Mouse (Mus musculus) stomach, embryonic 14.5 days (tissue): ENCODE data around the gene Tnrc6b. TPM values are rescaled to one million over a fixed set of nuclear protein-coding genes. Genes with fewer than 3 reads are reported as not detected.

Source experiments
- ATAC-seq: fragments of 200-750 bp; cut with Nextera tagmentation; 2 replicates; pipeline ENCODE4 v1.8.0; 2017; ENCODE audit warnings: low read depth, moderate TSS enrichment; ENCODE audit not compliant: insufficient number of reproducible peaks, insufficient read depth, low FRiP score
- H3K27ac ChIP-seq: fragments of 300-500 bp; sonication (generic); 2 replicates; pipeline ENCODE4 v1.5.1; 2014; ENCODE audit warnings: mild to moderate bottlenecking, low read length, moderate library complexity, mixed read lengths
- H3K27me3 ChIP-seq: fragments of 300-500 bp; sonication (generic); 2 replicates; pipeline ENCODE4 v1.6.1; 2014; ENCODE audit warnings: low read length, control low read depth, mixed read lengths; ENCODE audit not compliant: control insufficient read depth, insufficient read depth
- H3K36me3 ChIP-seq: fragments of 300-500 bp; sonication (generic); 2 replicates; pipeline ENCODE4 v1.6.1; 2014; ENCODE audit warnings: mild to moderate bottlenecking, control low read depth, low read length, moderate library complexity, mixed read lengths; ENCODE audit not compliant: control insufficient read depth, insufficient read depth
- H3K4me1 ChIP-seq: fragments of 300-500 bp; sonication (generic); 2 replicates; pipeline ENCODE4 v1.6.1; 2014; ENCODE audit warnings: low read length, control low read depth, mixed read lengths; ENCODE audit not compliant: control insufficient read depth, insufficient read depth
- H3K4me2 ChIP-seq: fragments of 300-500 bp; sonication (generic); replicated peaks from 2 replicates; pipeline ENCODE4 v1.6.1; 2014; ENCODE audit warnings: low read depth, low read length, control low read depth
- H3K4me3 ChIP-seq: fragments of 300-500 bp; sonication (generic); 2 replicates; pipeline ENCODE4 v1.5.1; 2014; ENCODE audit warnings: low read depth, low read length, control low read depth
- H3K9ac ChIP-seq: fragments of 300-500 bp; sonication (generic); replicated peaks from 2 replicates; pipeline ENCODE4 v1.6.1; 2014; ENCODE audit warnings: low read depth, mild to moderate bottlenecking, control low read depth, low read length, moderate library complexity, mixed read lengths
- H3K9me3 ChIP-seq: fragments of 300-500 bp; sonication (generic); 2 replicates; pipeline ENCODE4 v1.6.1; 2016; ENCODE audit warnings: low read depth, low read length, control low read depth; ENCODE audit not compliant: control insufficient read depth
- WGBS: fragments of 180-500 bp; shearing (Covaris S2); extraction: QIAGEN DNeasy Blood & Tissue Kit; methylation state at CpG from one replicate; pipeline ENCODE4 v1.1.7; 2014; 5-methylcytosine and 5-hydroxymethylcytosine counted together
- polyA plus RNA-seq: library from polyadenylated mRNA; unstranded; fragments of >200 nt; fragmentation: Nextera tagmentation; extraction: Ambion mirVana; gene quantifications from 2 replicates; pipeline ENCODE4 v1.2.1, GENCODE M21; 2014

The Tnrc6b gene
- polyA plus RNA-seq, 1 experiment from 2014 or later: 25.5 TPM

GRCm38 (mm10) chr15:80787746-80788145 lies 76.6 kb downstream of the Tnrc6b start:
- 93% methylated on average over 4 of the region's 4 CpGs for WGBS
- no peak overlapping the region for H3K9ac ChIP-seq
- ATAC-seq: no peak

GRCm38 (mm10) chr15:80792556-80792955 lies 81.4 kb downstream of the Tnrc6b start:
- Histone ChIP-seq H3K36me3 (no peaks in the 10 kb centered on the region), H3K4me3 (no peak overlapping the region), H3K4me2 (no peak overlapping the region), H3K27ac (no peak overlapping the region), H3K4me1 (peaks cover 4% of the 10 kb centered on the region), H3K27me3 (no peaks in the 10 kb centered on the region), H3K9me3 (no peaks in the 10 kb centered on the region), H3K9ac (no peak overlapping the region)
- ATAC-seq: no peak
- WGBS: 78% methylated on average over 3 of the region's 3 CpGs

More at GRCm38 (mm10) chr15:80787746-80788145, 76.6 kb downstream of the Tnrc6b start:
- Histone ChIP-seq H3K4me2 (no peak overlapping the region), H3K4me1 (peaks cover 3% of the 10 kb centered on the region; the same call in 1 of the 2 replicates), H3K27me3 (no peaks in the 10 kb centered on the region), H3K4me3 (no peak overlapping the region), H3K36me3 (no peaks in the 10 kb centered on the region), H3K27ac (no peak overlapping the region), H3K9me3 (no peaks in the 10 kb centered on the region)

DNA sequence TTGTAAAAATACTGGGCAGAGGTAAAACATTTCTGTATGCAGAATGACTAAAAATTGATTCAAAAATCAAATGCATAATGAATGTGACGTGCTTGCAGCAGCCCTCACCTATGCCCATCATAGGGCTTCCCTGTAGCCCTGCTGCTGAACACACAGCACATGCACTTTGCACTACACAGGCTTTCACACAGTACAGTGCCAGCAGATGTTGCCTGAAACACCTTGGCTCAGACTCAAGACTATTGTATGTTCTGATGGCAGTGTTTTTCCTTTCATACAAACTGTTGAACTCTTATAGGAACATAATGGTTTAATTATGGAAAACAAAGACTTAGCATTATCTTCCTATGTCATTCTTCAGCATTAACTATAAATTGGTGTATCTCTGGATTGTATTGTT lies 84.0 kb downstream of the Tnrc6b start:
- no peaks in the 10 kb centered on the region for H3K9me3 ChIP-seq
- ATAC-seq: no peak
- no peak overlapping the region for H3K9ac ChIP-seq
- no peak overlapping the region for H3K4me3 ChIP-seq
- H3K36me3 ChIP-seq: no peaks in the 10 kb centered on the region
- 94% methylated on average over 1 of the region's 1 CpGs for WGBS
- no peak overlapping the region for H3K27ac ChIP-seq
- H3K4me2 ChIP-seq: no peak overlapping the region
- H3K27me3 ChIP-seq: no peaks in the 10 kb centered on the region
- H3K4me1 ChIP-seq: peaks cover 6% of the 10 kb centered on the region

DNA sequence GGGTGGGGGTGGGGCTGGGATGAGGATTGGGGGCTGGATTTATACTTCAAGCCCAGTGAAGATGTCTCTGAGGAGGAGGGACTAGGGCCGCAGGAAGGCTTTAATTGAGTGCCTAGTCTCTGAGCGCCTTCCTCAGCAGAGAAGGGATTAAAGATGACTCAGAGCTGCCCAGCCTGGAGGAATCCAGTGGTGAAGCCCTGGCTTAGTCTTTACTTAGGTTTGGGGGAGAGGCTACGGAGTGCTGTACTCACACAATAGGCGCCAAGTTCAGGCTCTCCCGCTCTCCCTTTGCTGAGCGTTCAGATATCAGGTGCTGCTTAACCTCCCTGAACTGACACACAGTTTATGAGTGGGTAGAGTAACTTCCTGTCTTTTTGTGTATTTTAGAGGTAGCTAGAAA lies 86.6 kb downstream of the Tnrc6b start:
- WGBS: under 1% methylated on average over 6 of the region's 6 CpGs
- Histone ChIP-seq H3K9ac (peak overlapping the region; percentile 48), H3K36me3 (no peaks in the 10 kb centered on the region), H3K4me1 (peaks cover 21% of the 10 kb centered on the region), H3K4me3 (peak overlapping the region; percentile 43), H3K9me3 (no peaks in the 10 kb centered on the region), H3K27me3 (no peaks in the 10 kb centered on the region), H3K4me2 (peak overlapping the region; percentile 69), H3K27ac (peak overlapping the region; percentile 85)
- peak; percentile 80 for ATAC-seq

DNA sequence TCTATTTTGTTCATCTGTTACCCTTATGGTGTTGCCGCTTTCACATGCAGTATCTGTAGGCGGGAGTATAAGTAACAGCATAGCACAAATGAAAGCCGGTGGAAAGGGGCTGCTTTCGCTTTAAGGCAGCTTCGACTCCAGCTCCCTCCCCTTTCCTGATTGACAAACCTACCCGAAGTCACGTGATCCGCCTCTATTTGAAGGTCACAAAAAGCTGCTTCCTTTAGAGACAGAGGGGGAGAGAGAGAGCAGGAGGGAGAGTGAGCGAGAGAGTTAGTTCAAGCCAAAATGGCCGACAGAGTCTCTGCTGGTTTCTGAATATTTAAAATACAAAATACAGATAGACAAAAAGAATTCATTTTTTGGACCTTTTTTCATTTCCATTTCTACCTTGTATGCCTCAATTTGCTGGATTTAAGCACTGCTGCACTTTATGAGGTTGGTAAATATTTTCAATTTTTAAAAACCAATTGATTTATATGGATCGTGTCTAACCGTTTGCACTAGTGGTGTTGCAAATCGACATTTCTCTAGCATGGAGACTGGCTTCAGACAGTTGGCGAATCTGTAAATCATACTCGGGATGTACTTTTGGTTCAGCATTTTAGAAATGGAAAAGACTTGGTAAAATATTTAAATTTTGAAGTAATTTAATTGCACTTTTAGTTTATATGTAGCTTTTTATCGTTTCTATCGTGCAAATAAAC lies 87.4 kb downstream of the Tnrc6b start:
- no peaks in the 10 kb centered on the region for H3K9me3 ChIP-seq
- H3K4me3 ChIP-seq: peak overlapping the region; percentile 43
- peak overlapping the region; percentile 89 for H3K27ac ChIP-seq
- H3K9ac ChIP-seq: peak overlapping the region; percentile 54
- under 1% methylated on average over 17 of the region's 17 CpGs for WGBS
- H3K27me3 ChIP-seq: no peaks in the 10 kb centered on the region
- peak overlapping the region; percentile 70 for H3K4me2 ChIP-seq
- peak; percentile 90 for ATAC-seq
- peaks cover 23% of the 10 kb centered on the region for H3K4me1 ChIP-seq
- H3K36me3 ChIP-seq: no peaks in the 10 kb centered on the region

DNA sequence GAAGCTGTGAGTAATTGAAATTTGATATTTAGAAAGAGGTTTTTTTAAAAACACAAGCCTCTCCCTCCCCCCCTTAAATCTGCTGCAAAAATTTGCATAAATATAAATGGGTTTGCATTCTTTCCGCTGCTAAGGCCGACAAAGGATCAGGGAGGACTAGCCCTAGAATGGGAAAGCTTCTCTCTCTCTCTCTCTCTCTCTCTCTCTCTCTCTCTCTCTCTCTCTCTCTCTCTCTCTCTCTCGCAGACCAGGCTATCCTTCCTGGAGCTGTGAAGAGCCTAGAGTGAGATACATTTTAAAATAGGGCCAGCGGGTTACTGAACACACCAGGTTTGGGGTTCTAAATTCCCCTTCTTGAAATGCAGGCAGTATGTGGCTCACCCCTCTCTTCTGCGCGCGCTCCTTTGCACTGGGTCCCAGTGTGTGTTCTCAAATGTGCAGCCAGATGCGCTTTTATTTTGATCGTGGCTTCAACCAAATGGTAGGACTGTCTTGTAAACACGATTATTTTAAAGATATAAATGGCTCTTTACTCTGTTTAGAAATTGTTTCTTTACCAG lies 88.0 kb downstream of the Tnrc6b start:
- Histone ChIP-seq H3K27me3 (no peaks in the 10 kb centered on the region), H3K9ac (peak overlapping the region; percentile 54), H3K9me3 (no peaks in the 10 kb centered on the region), H3K4me3 (peak overlapping the region; percentile 43), H3K4me2 (peak overlapping the region; percentile 70), H3K4me1 (peaks cover 23% of the 10 kb centered on the region), H3K27ac (peak overlapping the region; percentile 89), H3K36me3 (no peaks in the 10 kb centered on the region)
- ATAC-seq: no peak
- 0% methylated on average over 10 of the region's 10 CpGs for WGBS

GRCm38 (mm10) chr15:80799634-80800137 lies 88.6 kb downstream of the Tnrc6b start:
- under 1% methylated on average over 10 of the region's 10 CpGs for WGBS
- no peak for ATAC-seq

DNA sequence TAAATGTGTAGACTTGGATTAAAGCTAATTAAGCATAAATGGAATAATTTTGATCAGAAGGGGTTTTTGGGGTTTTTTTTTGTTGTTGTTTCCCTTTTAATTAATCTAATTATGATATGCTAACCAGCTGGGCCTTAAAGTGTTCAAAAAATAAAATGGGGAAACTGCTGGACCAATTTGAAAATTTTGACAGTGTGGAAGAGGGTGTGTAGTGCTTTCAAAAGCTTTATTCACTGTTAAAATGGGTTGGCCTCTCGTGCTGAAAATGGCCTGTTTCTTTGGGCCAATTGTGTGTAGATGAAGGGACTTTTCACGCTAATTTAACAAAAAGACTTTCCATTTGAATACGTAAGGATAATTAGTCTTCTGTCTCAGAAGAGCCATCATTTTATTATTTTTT lies 89.1 kb downstream of the Tnrc6b start:
- Histone ChIP-seq H3K9ac (peak overlapping the region; percentile 54; the same call in 1 of the 2 replicates), H3K4me3 (peak overlapping the region; percentile 43), H3K4me1 (peaks cover 26% of the 10 kb centered on the region), H3K27me3 (no peaks in the 10 kb centered on the region), H3K36me3 (no peaks in the 10 kb centered on the region), H3K9me3 (no peaks in the 10 kb centered on the region), H3K27ac (0 out of 2 replicates have a peak overlapping the region, but pooled peaks have one; percentile 89), H3K4me2 (peak overlapping the region; percentile 70)
- WGBS: 19% methylated on average over 3 of the region's 3 CpGs
- ATAC-seq: no peak

More at GRCm38 (mm10) chr15:80799634-80800137, 88.6 kb downstream of the Tnrc6b start:
- peak overlapping the region; percentile 89; the same call in 1 of the 2 replicates for H3K27ac ChIP-seq
- H3K36me3 ChIP-seq: no peaks in the 10 kb centered on the region
- H3K4me2 ChIP-seq: peak overlapping the region; percentile 70
- peak overlapping the region; percentile 43 for H3K4me3 ChIP-seq
- H3K4me1 ChIP-seq: peaks cover 24% of the 10 kb centered on the region
- no peaks in the 10 kb centered on the region for H3K9me3 ChIP-seq
- H3K27me3 ChIP-seq: no peaks in the 10 kb centered on the region
- peak overlapping the region; percentile 54 for H3K9ac ChIP-seq
